29 mouse cellular contexts compared by ENCODE assay signal in genomic region chr5:35076369-35076768, GRCm38 (mm10). TPM values are rescaled to one million over a fixed set of nuclear protein-coding genes. Genes with fewer than 3 reads are reported as not detected.
"Had no signal": no experiment of that assay in that cellular context is flagged by ENCODE, and none has a peak within 500 bp of the region (broad histone marks: within the 10 kb centered on the region; RNA-seq: fewer than 3 reads in every experiment).

No protein-coding gene starts in this region.

- H3K4me1 ChIP-seq: embryonic facial prominence, embryonic 15.5 days had no signal

- H3K4me3 ChIP-seq: embryonic facial prominence, embryonic 10.5 days; embryonic facial prominence, embryonic 12.5 days; embryonic facial prominence, embryonic 13.5 days; embryonic facial prominence, embryonic 15.5 days; erythroblast, embryonic 14.5 days; forebrain, embryonic 10.5 days; forebrain, embryonic 12.5 days; forebrain, embryonic 13.5 days; forebrain, embryonic 15.5 days; gastrocnemius, adult 2 months; heart, adult 2 months had no signal

- H3K36me3 ChIP-seq: embryonic facial prominence, embryonic 10.5 days; embryonic facial prominence, embryonic 12.5 days; embryonic facial prominence, embryonic 13.5 days; embryonic facial prominence, embryonic 15.5 days; forebrain, embryonic 10.5 days; forebrain, embryonic 12.5 days; forebrain, embryonic 15.5 days had no signal

- DNase-seq: cerebellum, adult 2 months; cerebellum, adult 8-10 months; cerebellum, adult 9-10 months; cerebellum, adult 9-11 months; embryo, embryonic 11 days; forebrain, postnatal 0 days; gastrocnemius, adult 2 months; gastrocnemius, postnatal 10 days; gastrocnemius, postnatal 14 days; gastrocnemius, postnatal 25 days; gastrocnemius, postnatal 36 days; heart, adult 11 months; heart, adult 18-20 months; heart, adult 2 months had no signal

- H3K9me3 ChIP-seq: embryonic facial prominence, embryonic 10.5 days; embryonic facial prominence, embryonic 12.5 days; embryonic facial prominence, embryonic 13.5 days; embryonic facial prominence, embryonic 15.5 days; forebrain, embryonic 10.5 days; forebrain, embryonic 12.5 days; forebrain, embryonic 13.5 days; forebrain, embryonic 15.5 days had no signal

- ATAC-seq: forebrain, embryonic 13.5 days; forebrain, embryonic 14.5 days; forebrain, embryonic 15.5 days; forebrain, embryonic 16.5 days; forebrain, postnatal 0 days had no signal

RNA-seq across cellular contexts. Expression of gene Dok7, which starts 19.8 kb away (rescaled TPM):
- total RNA-seq: common myeloid progenitor, adult 5-6 weeks; granulocyte monocyte progenitor cell, adult 5-6 weeks had no signal
- polyA plus RNA-seq: erythroblast, embryonic 14.5 days; forebrain, embryonic 11.5 days had no signal

RNA-seq across cellular contexts. Expression of gene Hgfac, which starts 35.1 kb away (rescaled TPM):
- polyA plus RNA-seq: embryonic facial prominence, embryonic 11.5 days; forebrain, embryonic 14.5 days; forebrain, postnatal 0 days had no signal
